Mouse (Mus musculus) G1E (cell line): ENCODE results near the gene Acot4. TPM values are rescaled to one million over a fixed set of nuclear protein-coding genes. Genes with fewer than 3 reads are reported as not detected.
"Not testable (repeated sequence)": the region's sequence is repeated elsewhere in the genome, so short reads cannot be mapped to it uniquely, and the experiment has no call there.

ENCODE experiments used
- ATAC-seq: 2 replicates; pipeline ENCODE4 v1.8.0; 2016; ENCODE audit warnings: mild to moderate bottlenecking; ENCODE audit not compliant: insufficient number of reproducible peaks, poor library complexity, low FRiP score, severe bottlenecking; ENCODE audit errors: extremely low read depth
- DNase-seq: peaks from one replicate; pipeline ENCODE4 v3.0.0; 2012; ENCODE audit warnings: low spot score
- H3K27me3 ChIP-seq: 2 replicates; pipeline ENCODE4 v1.6.1; 2012; ENCODE audit warnings: mild to moderate bottlenecking, low read length, inconsistent platforms; ENCODE audit not compliant: insufficient read depth
- H3K36me3 ChIP-seq: replicated peaks from 2 replicates; pipeline ENCODE3; 2012; ENCODE audit warnings: mild to moderate bottlenecking, inconsistent platforms
- H3K4me1 ChIP-seq: 2 replicates; pipeline ENCODE4 v1.6.1; 2012; ENCODE audit warnings: low read depth, low read length, inconsistent platforms, mixed read lengths; ENCODE audit not compliant: insufficient read depth
- H3K4me3 ChIP-seq: 2 replicates; pipeline ENCODE4 v1.5.1; 2012; ENCODE audit warnings: low read depth, mild to moderate bottlenecking, inconsistent platforms, low read length, moderate library complexity, mixed read lengths
- H3K9me3 ChIP-seq: replicated peaks from 2 replicates; pipeline ENCODE4 v1.6.1; 2012; ENCODE audit warnings: inconsistent platforms
- CTCF ChIP-seq: IDR thresholded peaks from 2 replicates; pipeline ENCODE4 v1.5.1; 2012; ENCODE audit warnings: low read depth, low read length, inconsistent platforms, mixed read lengths
- GATA1 ChIP-seq: IDR thresholded peaks from 2 replicates; pipeline ENCODE4 v1.6.1; 2012; ENCODE audit warnings: borderline replicate concordance, low read length, inconsistent platforms, mixed read lengths
- GATA2 ChIP-seq: IDR thresholded peaks from 2 replicates; pipeline ENCODE4 v1.6.1; 2012; ENCODE audit warnings: low read depth, low read length, inconsistent platforms, borderline replicate concordance
- POLR2AphosphoS5 ChIP-seq: IDR thresholded peaks from 2 replicates; pipeline ENCODE4 v1.6.1; 2012; ENCODE audit warnings: low read depth, low read length, inconsistent platforms; ENCODE audit not compliant: insufficient replicate concordance
- TAL1 ChIP-seq: conservative IDR thresholded peaks from 2 replicates; pipeline ENCODE4 v1.6.1; 2012; ENCODE audit warnings: low read depth, low read length, inconsistent platforms, mixed read lengths
- polyA plus RNA-seq: library from polyadenylated mRNA; stranded (reverse); fragments of >175 nt; gene quantifications from 2 replicates; pipeline ENCODE4 v1.2.3, GENCODE M21; 2012
- total RNA-seq, 2 experiments: library from RNA; stranded (forward) in 1 of 2; stranded (reverse) in 1 of 2; fragments of 200-1000 nt in 1 of 2; fragments of >200 nt in 1 of 2; fragmentation: Nextera tagmentation in 1 of 2; gene quantifications; 2 replicates each; pipeline ENCODE4 v1.2.3; 2014 to 2017

Acot4 gene
- total and polyA plus RNA-seq, 3 experiments, result 0.05 TPM; not detected in 2

DNA sequence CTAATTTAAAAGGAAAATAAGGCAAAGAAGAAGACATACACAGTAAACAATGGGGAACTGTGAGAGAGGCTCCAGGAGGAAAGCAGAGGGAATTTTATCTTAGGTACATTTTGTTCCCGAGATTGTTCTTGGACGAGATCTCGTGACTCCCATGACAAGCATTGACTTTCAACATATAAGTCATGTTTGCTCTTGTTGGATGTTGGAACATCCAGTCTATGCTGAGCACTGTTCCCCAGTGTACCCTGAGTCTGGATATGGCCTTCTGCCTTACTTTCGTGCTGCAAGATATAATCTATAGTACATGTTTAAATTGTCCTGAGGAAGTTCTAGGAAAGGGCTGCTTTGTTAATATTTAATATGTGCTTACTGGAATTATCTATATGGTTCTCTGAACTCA lies 46.4 kb downstream of the Acot4 start:
- Histone ChIP-seq H3K4me1 (peaks cover 4% of the 10 kb centered on the region; the same call in 1 of the 2 replicates), H3K4me3 (no peak overlapping the region), H3K9me3 (no peaks in the 10 kb centered on the region), H3K36me3 (no peaks in the 10 kb centered on the region), H3K27me3 (peaks cover 12% of the 10 kb centered on the region)
- ATAC-seq, result no peak
- TF ChIP-seq CTCF (no peak), POLR2AphosphoS5 (no peak), GATA1 (no peak), GATA2 (no peak), TAL1 (no peak)
- DNase-seq, result no peak

DNA sequence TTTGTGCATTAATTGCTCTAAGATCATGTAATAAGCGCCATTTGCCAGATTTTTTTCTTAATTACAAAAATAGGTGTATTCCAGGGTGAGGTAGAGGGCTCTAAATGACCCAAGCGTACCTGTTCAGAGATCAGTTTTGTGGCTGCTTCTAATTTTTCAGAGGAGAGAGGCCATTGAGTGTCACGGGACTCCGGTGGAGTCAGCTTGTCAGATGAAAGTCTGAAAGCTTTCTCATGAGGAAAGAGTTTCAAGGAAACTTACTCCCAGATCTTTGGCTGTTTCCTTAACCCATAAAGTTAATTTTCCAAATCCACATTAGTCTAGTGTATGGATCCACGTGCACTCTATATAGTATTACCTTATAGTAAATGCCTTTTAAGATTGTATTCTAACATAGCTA lies 56.5 kb downstream of the Acot4 start:
- H3K4me3 ChIP-seq, ATAC-seq: not testable (repeated sequence)

More for the DNA sequence above, 56.5 kb downstream of the Acot4 start:
- not testable (repeated sequence) for H3K36me3 ChIP-seq, H3K9me3 ChIP-seq, DNase-seq, H3K4me1 ChIP-seq
- H3K27me3 ChIP-seq, result peaks cover 12% of the 10 kb centered on the region

Other genes with a start within 250 kb of the Acot4 start
- gene Numb, start 116.4 kb upstream of the Acot4 start, total RNA-seq (2014; fragmentation: Nextera tagmentation), result 50.2 and 65.8 TPM in 2 replicates
- 52.8 and 58.1 TPM in 2 replicates for gene Numb, start 116.4 kb upstream of the Acot4 start, total RNA-seq (2017)
- gene Numb, start 116.4 kb upstream of the Acot4 start, polyA plus RNA-seq, result 34.4 and 40.1 TPM in 2 replicates
- 25.8 and 30.6 TPM in 2 replicates for gene Riox1, start 87.8 kb upstream of the Acot4 start, total RNA-seq (2014; fragmentation: Nextera tagmentation)
- gene Riox1, start 87.8 kb upstream of the Acot4 start, total RNA-seq (2017), result 28.0 and 35.7 TPM in 2 replicates
- gene Riox1, start 87.8 kb upstream of the Acot4 start, polyA plus RNA-seq, result 107 and 138 TPM in 2 replicates
- gene Heatr4, start 53.5 kb upstream of the Acot4 start, total RNA-seq (2014; fragmentation: Nextera tagmentation), result not detected in 2 replicates
- gene Heatr4, start 53.5 kb upstream of the Acot4 start, total RNA-seq (2017), result 0.06 and 0.22 TPM in 2 replicates
- not detected in 2 replicates for gene Heatr4, start 53.5 kb upstream of the Acot4 start, polyA plus RNA-seq
- gene Acot2, start 50.5 kb upstream of the Acot4 start, total RNA-seq (2014; fragmentation: Nextera tagmentation), result not detected in 2 replicates
- 0.22 TPM in 1 of 2 replicates, not detected in the other for gene Acot2, start 50.5 kb upstream of the Acot4 start, total RNA-seq (2017)
- gene Acot2, start 50.5 kb upstream of the Acot4 start, polyA plus RNA-seq, result 0.02 TPM in 1 of 2 replicates, not detected in the other
- gene Acot1, start 28.9 kb upstream of the Acot4 start, total RNA-seq (2014; fragmentation: Nextera tagmentation), result not detected in 2 replicates
- gene Acot1, start 28.9 kb upstream of the Acot4 start, total RNA-seq (2017), result 0.11 TPM in 1 of 2 replicates, not detected in the other
- not detected in 2 replicates for gene Acot1, start 28.9 kb upstream of the Acot4 start, polyA plus RNA-seq
- gene Gm49366, start 556 bp downstream of the Acot4 start, total RNA-seq (2014; fragmentation: Nextera tagmentation), result not detected in 2 replicates
- not detected in 2 replicates for gene Gm49366, start 556 bp downstream of the Acot4 start, total RNA-seq (2017)
- gene Gm49366, start 556 bp downstream of the Acot4 start, polyA plus RNA-seq, result not detected in 2 replicates
- gene Acot3, start 13.8 kb downstream of the Acot4 start, total RNA-seq (2014; fragmentation: Nextera tagmentation), result not detected in 2 replicates
- gene Acot3, start 13.8 kb downstream of the Acot4 start, total RNA-seq (2017), result not detected in 2 replicates
- 0.03 TPM in 2 replicates for gene Acot3, start 13.8 kb downstream of the Acot4 start, polyA plus RNA-seq
- not detected in 2 replicates for gene Acot5, start 30.9 kb downstream of the Acot4 start, total RNA-seq (2014; fragmentation: Nextera tagmentation)
- gene Acot5, start 30.9 kb downstream of the Acot4 start, total RNA-seq (2017), result not detected in 2 replicates
- not detected in 2 replicates for gene Acot5, start 30.9 kb downstream of the Acot4 start, polyA plus RNA-seq
- not detected in 2 replicates for gene Acot6, start 62.3 kb downstream of the Acot4 start, total RNA-seq (2014; fragmentation: Nextera tagmentation)
- gene Acot6, start 62.3 kb downstream of the Acot4 start, total RNA-seq (2017), result 0.12 and 0.33 TPM in 2 replicates
- gene Acot6, start 62.3 kb downstream of the Acot4 start, polyA plus RNA-seq, result not detected in 2 replicates
- 1.1 and 3.6 TPM in 2 replicates for gene Dnal1, start 76.0 kb downstream of the Acot4 start, total RNA-seq (2014; fragmentation: Nextera tagmentation)
- 0.49 and 0.76 TPM in 2 replicates for gene Dnal1, start 76.0 kb downstream of the Acot4 start, total RNA-seq (2017)
- 0.01 and 0.14 TPM in 2 replicates for gene Dnal1, start 76.0 kb downstream of the Acot4 start, polyA plus RNA-seq
- 0.58 and 0.83 TPM in 2 replicates for gene Pnma1, start 110.1 kb downstream of the Acot4 start, total RNA-seq (2014; fragmentation: Nextera tagmentation)
- gene Pnma1, start 110.1 kb downstream of the Acot4 start, total RNA-seq (2017), result 0.76 and 1.5 TPM in 2 replicates
- gene Pnma1, start 110.1 kb downstream of the Acot4 start, polyA plus RNA-seq, result 0.14 TPM in 2 replicates
- gene Elmsan1, start 180.5 kb downstream of the Acot4 start, total RNA-seq (2014; fragmentation: Nextera tagmentation), result 66.7 and 72.7 TPM in 2 replicates
- gene Elmsan1, start 180.5 kb downstream of the Acot4 start, total RNA-seq (2017), result 21.0 and 21.4 TPM in 2 replicates
- 125 and 140 TPM in 2 replicates for gene Elmsan1, start 180.5 kb downstream of the Acot4 start, polyA plus RNA-seq
- 59.6 and 71.3 TPM in 2 replicates for gene Ptgr2, start 246.9 kb downstream of the Acot4 start, total RNA-seq (2014; fragmentation: Nextera tagmentation)
- gene Ptgr2, start 246.9 kb downstream of the Acot4 start, total RNA-seq (2017), result 152 and 184 TPM in 2 replicates
- 5.5 and 10.1 TPM in 2 replicates for gene Ptgr2, start 246.9 kb downstream of the Acot4 start, polyA plus RNA-seq